Mouse (Mus musculus): ENCODE results near the gene Madd. TPM values are rescaled to one million over a fixed set of nuclear protein-coding genes. Genes with fewer than 3 reads are reported as not detected.

Gene Madd
- 57.6 and 62.3 TPM in 2 replicates for polyA plus RNA-seq (2015; fragmentation: Nextera tagmentation; extraction: Ambion mirVana)

DNA sequence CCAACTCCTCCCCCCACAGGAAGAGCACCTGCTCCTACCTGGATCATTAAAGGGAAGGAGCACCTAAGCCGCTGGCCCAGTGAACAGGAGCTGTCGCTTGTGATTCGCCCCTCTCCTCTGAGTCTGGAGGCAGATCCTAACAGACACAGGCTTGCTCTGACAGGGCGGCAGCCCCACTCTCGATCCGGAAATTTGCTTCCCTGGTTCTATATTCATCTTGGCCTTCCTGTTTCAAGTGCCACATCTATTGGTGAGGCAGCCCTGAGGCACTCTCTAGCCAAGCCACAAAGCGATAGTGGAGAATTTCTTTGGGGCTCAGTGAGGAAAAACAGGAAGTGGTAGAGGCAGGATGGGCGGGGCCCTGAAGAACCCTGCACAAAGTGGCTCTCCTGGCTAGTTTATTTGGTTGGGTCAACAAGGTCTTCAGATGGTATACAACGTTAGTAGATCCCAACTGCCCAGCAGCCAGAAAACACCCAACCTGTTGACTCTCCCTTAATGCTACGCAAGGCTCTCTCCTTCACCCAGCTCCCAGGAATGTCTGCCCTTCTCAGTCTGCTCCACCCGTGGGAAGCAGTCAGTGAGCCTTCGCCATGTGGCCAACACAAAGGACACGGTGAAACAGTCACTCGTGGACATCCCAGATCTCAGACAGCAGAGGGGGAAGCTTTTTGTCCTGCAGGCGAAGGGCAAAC is at the start of gene Madd:
Gene Madd (minus strand): TSS at position 127 of the 695 bp plus-strand sequence.
- H3K36me3 ChIP-seq: 0 out of 2 replicates have a peak, but pooled peaks cover 3% of the 10 kb centered on the region
- H3K4me2 ChIP-seq: peak within 1 kb of the TSS; percentile 77
- peak within 1 kb of the TSS; percentile 88 for H3K9ac ChIP-seq
- whole genome bisulfite sequencing: 69% methylated on average over 15 of the region's 15 CpGs
- peak within 1 kb of the TSS; percentile 92 for H3K27ac ChIP-seq (replicated peaks)
- H3K4me3 ChIP-seq: peak within 1 kb of the TSS; percentile 86
- no peaks in the 10 kb centered on the region for H3K27me3 ChIP-seq
- H3K4me1 ChIP-seq (replicated peaks): peaks cover 29% of the 10 kb centered on the region
- no peak; the same call in 1 of the 2 replicates for ATAC-seq (ENCODE audit: low FRiP score, low read depth)
- H3K9me3 ChIP-seq: no peaks in the 10 kb centered on the region

DNA sequence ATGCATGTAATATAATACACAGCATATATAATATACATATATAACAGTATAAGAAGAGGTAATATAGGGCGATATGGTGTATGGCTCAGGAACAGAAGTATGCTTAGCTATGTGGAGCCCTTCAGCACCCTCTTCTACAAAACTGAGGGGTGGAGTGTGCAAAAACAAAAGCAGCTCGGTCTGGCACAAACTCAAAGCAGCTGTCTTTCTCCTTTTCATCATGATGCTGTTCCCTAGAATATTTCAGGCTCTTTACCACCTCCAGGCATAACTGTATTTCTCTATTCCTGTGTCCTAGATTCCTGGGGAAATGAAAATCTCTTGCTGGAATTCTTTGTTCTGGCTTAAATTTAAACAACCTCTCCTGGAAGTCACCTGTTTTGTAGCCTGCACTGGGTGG is 46.1 kb upstream of the Madd start:
- H3K4me3 ChIP-seq: no peak overlapping the region
- WGBS: 80% methylated on average over 2 of the region's 2 CpGs
- H3K4me1 ChIP-seq (replicated peaks): no peaks in the 10 kb centered on the region
- H3K9ac ChIP-seq: no peak overlapping the region
- no peak overlapping the region for H3K4me2 ChIP-seq
- no peaks in the 10 kb centered on the region for H3K27me3 ChIP-seq
- H3K27ac ChIP-seq (replicated peaks): no peak overlapping the region
- H3K9me3 ChIP-seq: no peaks in the 10 kb centered on the region
- ATAC-seq (ENCODE audit: low FRiP score, low read depth): no peak
- H3K36me3 ChIP-seq: 0 out of 2 replicates have a peak, but pooled peaks cover 4% of the 10 kb centered on the region

DNA sequence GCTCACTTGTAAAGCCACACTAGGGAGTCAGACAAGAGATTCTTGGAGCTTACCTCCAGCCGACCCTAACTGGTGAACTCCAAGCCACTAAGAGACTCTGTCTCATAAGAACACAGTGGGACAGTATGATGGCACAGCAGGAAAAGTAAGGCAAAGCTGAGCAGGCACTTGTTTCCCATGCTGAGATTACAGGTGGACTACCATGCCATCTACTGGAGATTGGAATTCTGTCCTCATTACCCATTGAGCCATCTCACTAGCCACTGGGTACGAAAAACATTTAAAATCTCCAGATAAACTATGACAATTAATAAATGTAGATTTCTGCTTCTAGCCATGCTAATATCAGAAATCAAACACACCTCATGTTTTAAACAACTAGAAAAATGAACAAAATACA is 40.0 kb upstream of the Madd start:
- Histone ChIP-seq H3K4me1 (replicated peaks) (no peaks in the 10 kb centered on the region), H3K9ac (no peak overlapping the region), H3K9me3 (no peaks in the 10 kb centered on the region), H3K4me2 (no peak overlapping the region), H3K4me3 (no peak overlapping the region), H3K36me3 (0 out of 2 replicates have a peak, but pooled peaks cover 3% of the 10 kb centered on the region), H3K27ac (replicated peaks) (no peak overlapping the region), H3K27me3 (no peaks in the 10 kb centered on the region)
- ATAC-seq (ENCODE audit: low FRiP score, low read depth): no peak
- 86% methylated on average over 2 of the region's 2 CpGs for WGBS

DNA sequence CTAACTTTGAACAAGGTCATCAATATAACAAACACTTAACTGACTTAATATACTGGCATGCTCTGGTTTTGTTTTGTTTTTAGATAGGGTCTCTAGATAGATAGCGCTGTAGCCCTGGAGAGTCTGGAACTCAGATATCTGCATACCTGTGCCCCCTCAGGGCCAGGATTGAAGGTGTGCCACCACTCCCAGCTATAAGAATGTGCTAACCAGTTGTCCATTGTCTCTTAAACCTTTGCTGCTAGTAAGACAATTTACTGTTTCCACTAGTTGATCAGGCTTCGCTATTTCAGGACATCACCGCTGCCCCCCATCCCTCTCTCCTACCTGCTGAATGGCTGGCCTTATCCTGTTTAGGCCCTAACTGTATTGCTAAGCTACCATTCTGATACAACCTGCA is 36.9 kb upstream of the Madd start:
- Histone ChIP-seq H3K9ac (no peak overlapping the region), H3K27me3 (no peaks in the 10 kb centered on the region), H3K4me3 (no peak overlapping the region), H3K36me3 (no peaks in the 10 kb centered on the region), H3K27ac (replicated peaks) (no peak overlapping the region), H3K4me2 (no peak overlapping the region), H3K4me1 (replicated peaks) (no peaks in the 10 kb centered on the region), H3K9me3 (no peaks in the 10 kb centered on the region)
- 98% methylated on average over 3 of the region's 3 CpGs for WGBS
- no peak for ATAC-seq (ENCODE audit: low FRiP score, low read depth)

DNA sequence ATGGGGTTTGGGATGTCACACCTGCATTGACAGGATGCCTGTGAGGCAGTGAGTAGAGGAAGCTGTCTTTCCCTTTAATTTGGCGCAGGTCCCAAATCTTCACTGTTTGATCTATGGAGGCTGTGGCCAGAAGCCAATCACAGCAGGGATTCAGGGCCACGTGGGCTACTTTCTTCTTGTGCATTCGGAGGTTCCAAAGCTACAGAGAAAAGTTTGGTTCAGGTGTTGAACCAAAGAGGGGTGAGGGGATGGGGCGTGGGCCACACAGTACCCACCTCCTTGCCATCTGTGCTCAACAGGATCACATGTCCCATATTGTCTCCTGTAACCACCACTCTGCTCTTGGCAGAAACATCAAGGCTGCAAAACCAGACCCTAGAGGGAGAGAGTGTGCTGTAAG is 33.4 kb upstream of the Madd start:
- WGBS: 58% methylated on average over 4 of the region's 4 CpGs
- Histone ChIP-seq H3K27ac (replicated peaks) (no peak overlapping the region), H3K4me2 (no peak overlapping the region), H3K4me1 (replicated peaks) (no peaks in the 10 kb centered on the region), H3K36me3 (peaks cover 25% of the 10 kb centered on the region), H3K9me3 (no peaks in the 10 kb centered on the region), H3K9ac (no peak overlapping the region), H3K4me3 (no peak overlapping the region), H3K27me3 (no peaks in the 10 kb centered on the region)
- peak; percentile 34; the same call in 1 of the 2 replicates for ATAC-seq (ENCODE audit: low FRiP score, low read depth)

DNA sequence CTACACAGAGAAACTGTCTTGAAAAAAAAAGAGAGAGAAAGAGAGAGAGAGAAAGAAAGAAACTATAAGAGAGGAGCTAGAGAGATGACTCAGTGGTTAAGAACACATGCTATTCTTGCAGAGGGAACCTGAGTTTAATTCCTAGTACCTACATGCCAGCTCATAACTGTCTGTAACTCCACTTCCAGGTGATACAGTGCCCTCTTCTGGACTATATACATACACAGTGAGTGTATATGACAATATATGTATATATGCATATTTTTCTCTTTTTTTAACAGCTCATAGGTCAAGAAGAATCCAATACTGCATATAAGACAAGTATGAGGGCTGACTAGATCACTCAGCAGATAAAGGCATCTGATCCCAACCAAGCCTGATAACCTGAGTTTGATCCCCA is 29.7 kb upstream of the Madd start:
- H3K36me3 ChIP-seq: peaks cover 57% of the 10 kb centered on the region

DNA sequence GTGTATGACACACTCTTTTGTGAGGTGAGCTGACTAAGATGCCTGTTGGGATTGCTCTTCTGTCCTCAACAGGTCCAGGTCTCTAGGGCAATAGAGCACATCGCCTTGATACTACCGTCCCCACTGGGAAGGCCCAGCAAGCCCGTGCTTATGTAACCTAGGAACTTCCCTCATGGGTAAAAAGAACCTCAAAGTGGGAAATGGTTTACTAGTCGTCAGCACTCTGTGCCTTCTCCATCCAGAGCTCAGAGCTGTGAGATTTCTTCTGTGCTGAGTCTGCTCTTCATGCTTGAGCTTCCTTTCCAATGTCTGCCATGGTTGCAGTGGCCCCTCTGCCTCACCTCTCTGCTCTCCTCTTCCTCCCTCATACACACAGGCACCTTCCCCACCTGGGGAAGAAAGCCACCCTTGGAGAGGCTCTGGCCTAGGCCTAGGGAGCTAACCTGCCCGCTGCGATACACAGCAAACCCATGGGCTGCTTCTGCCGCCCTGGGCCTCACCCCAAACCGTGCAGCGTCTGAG is 22.7 kb upstream of the Madd start:
- H3K4me1 ChIP-seq (replicated peaks): peaks cover 29% of the 10 kb centered on the region
- 93% methylated on average over 9 of the region's 9 CpGs for WGBS
- no peak overlapping the region for H3K27ac ChIP-seq (replicated peaks)
- H3K36me3 ChIP-seq: peaks cover 58% of the 10 kb centered on the region
- H3K9me3 ChIP-seq: no peaks in the 10 kb centered on the region
- no peak for ATAC-seq (ENCODE audit: low FRiP score, low read depth)
- no peak overlapping the region for H3K4me2 ChIP-seq
- H3K9ac ChIP-seq: no peak overlapping the region
- no peak overlapping the region for H3K4me3 ChIP-seq
- H3K27me3 ChIP-seq: no peaks in the 10 kb centered on the region

More for the DNA sequence above, 29.7 kb upstream of the Madd start:
- Histone ChIP-seq H3K4me3 (no peak overlapping the region), H3K27ac (replicated peaks) (no peak overlapping the region), H3K27me3 (no peaks in the 10 kb centered on the region), H3K4me1 (replicated peaks) (no peaks in the 10 kb centered on the region), H3K4me2 (no peak overlapping the region), H3K9me3 (no peaks in the 10 kb centered on the region), H3K9ac (no peak overlapping the region)
- no peak for ATAC-seq (ENCODE audit: low FRiP score, low read depth)

DNA sequence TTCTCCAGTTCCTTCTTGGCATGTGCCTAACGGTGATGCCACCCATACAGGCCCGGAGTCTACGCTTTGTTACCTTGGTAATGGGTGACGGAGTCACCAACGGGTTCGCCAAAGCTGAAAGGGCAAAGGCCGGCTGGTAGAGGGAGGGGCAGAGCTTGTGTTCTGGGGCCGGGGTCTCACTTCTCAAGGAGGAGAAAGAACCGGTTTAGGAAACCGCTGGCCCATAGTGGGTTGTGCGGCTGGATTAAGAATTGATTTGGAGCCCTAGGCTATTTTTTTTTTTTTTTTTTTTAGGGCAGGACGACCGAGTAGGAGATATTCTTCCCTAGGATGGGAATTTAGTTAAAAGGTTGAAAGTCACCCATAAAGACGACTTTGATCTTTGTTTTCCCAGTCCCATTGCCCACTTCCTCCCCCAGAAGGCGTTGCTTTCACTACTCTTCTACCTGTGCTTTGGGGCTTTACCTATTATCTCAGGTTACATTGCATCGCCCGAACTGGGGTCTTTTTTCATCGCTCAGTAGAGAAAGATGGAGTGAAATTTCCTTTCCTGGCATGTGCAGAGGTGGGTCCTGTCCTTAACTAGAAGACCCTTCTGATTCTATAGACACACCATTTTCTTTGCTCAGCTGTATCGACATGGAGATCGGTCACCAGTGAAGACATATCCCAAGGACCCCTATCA is 19.5 kb upstream of the Madd start:
- 10% methylated on average over 20 of the region's 20 CpGs for WGBS
- Histone ChIP-seq H3K27me3 (no peaks in the 10 kb centered on the region), H3K4me3 (peak overlapping the region; percentile 49), H3K4me1 (replicated peaks) (peaks cover 29% of the 10 kb centered on the region), H3K36me3 (peaks cover 30% of the 10 kb centered on the region), H3K9me3 (no peaks in the 10 kb centered on the region), H3K9ac (peak overlapping the region; percentile 59), H3K4me2 (peak overlapping the region; percentile 72), H3K27ac (replicated peaks) (peak overlapping the region; percentile 82)
- ATAC-seq (ENCODE audit: low FRiP score, low read depth): peak; percentile 76

DNA sequence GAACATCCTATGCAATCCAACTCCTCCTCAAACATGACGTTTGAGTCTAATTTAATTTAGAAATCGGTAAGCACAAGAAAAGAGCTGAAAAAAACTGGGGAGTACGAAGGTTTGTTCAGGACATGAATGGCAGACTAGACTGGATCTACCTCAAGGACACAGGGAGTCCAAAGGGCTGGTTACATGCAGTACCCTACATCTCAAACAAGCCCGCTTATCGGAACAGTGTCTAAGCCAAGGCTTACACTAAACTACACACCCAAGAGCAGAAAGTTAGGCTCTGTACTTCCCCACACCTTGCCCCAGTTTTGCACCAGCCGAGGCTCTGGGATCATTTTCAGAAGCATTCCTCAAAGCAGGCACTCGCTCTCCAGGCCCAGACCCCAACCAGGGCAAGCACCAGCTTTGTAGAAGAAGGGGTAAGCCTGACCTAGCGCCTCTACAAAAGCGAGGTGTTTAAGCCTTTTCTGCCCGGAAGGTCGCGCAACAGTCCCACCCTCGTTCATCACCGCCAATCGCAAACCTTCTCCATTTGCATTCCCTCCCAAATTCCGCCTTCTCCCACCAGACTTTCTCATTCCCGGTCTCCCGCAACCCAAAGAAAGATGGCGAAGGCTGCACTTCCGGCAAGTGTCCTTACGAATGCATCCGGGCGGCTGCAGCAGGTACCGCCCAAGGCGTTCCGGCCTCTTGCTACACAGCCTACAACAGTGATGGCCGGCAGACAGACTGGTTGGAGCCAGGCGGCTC is 18.8 kb upstream of the Madd start, which contains the start of the genes Nr1h3 and Acp2:
Gene Nr1h3 (minus strand): TSS at position 613 of the 750 bp plus-strand sequence.
Gene Acp2 (plus strand): TSS at position 664 of the 750 bp plus-strand sequence.
- no peaks in the 10 kb centered on the region for H3K9me3 ChIP-seq
- peak within 1 kb of the TSS; percentile 72 for H3K4me2 ChIP-seq
- peaks cover 23% of the 10 kb centered on the region for H3K36me3 ChIP-seq
- peak within 1 kb of the TSS; percentile 82 for H3K27ac ChIP-seq (replicated peaks)
- H3K4me3 ChIP-seq: peak within 1 kb of the TSS; percentile 49
- H3K4me1 ChIP-seq (replicated peaks): peaks cover 29% of the 10 kb centered on the region
- H3K27me3 ChIP-seq: no peaks in the 10 kb centered on the region
- ATAC-seq (ENCODE audit: low FRiP score, low read depth): peak; percentile 96
- peak within 1 kb of the TSS; percentile 59 for H3K9ac ChIP-seq
- WGBS: 4% methylated on average over 28 of the region's 28 CpGs

DNA sequence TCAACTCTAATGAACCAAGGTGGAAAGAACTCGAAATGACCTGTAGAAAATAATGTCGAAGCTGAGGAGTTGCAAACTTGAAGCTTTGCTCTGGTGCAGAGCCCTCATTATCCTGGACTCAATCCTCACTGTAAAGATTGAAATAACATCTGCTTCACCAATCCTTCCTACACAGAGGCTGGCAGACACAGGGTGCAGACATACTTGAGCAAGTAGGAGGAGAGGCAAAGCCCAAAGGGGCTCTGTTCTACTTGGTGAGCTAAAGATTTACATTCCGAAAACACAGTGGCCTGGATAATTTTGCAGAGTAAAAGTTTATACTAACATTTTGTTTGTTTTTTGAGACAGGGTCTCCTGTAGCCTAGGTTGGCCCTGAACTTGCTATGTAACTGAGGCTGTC is 15.3 kb upstream of the Madd start:
- Histone ChIP-seq H3K27me3 (no peaks in the 10 kb centered on the region), H3K27ac (replicated peaks) (no peak overlapping the region), H3K36me3 (no peaks in the 10 kb centered on the region), H3K4me3 (no peak overlapping the region), H3K9me3 (no peaks in the 10 kb centered on the region), H3K4me1 (replicated peaks) (peaks cover 28% of the 10 kb centered on the region), H3K9ac (no peak overlapping the region), H3K4me2 (no peak overlapping the region)
- ATAC-seq (ENCODE audit: low FRiP score, low read depth): no peak
- 87% methylated on average over 3 of the region's 3 CpGs for WGBS

DNA sequence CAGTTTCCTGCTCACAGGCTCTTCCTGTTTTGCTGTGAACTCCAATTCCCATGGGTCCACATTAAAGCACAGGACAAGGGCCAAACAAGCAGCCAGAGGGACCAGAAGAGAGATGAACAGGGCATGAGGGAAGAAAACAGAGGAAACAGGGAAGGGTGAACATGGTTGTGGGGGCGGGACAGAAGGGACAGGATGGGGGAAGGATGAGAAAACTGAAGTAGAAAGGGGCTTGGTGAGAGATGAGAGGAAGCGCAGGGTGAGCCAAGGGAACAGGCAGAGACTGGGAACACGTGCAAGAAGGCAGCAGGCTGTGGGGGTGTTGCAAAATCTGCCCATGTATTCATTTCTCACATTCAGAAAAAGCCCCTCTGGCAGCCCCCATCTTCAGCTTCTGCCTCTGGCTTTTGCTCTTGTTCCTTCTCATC is 13.0 kb upstream of the Madd start:
- no peak for ATAC-seq (ENCODE audit: low FRiP score, low read depth)
- no peak overlapping the region for H3K27ac ChIP-seq (replicated peaks)
- H3K9ac ChIP-seq: no peak overlapping the region
- WGBS: 83% methylated on average over 3 of the region's 3 CpGs
- H3K4me2 ChIP-seq: no peak overlapping the region
- no peaks in the 10 kb centered on the region for H3K9me3 ChIP-seq
- H3K4me3 ChIP-seq: no peak overlapping the region
- H3K4me1 ChIP-seq (replicated peaks): peaks cover 16% of the 10 kb centered on the region
- H3K27me3 ChIP-seq: no peaks in the 10 kb centered on the region
- H3K36me3 ChIP-seq: no peaks in the 10 kb centered on the region
